ENCODE assay signal across 29 mouse cellular contexts in the genomic region with DNA sequence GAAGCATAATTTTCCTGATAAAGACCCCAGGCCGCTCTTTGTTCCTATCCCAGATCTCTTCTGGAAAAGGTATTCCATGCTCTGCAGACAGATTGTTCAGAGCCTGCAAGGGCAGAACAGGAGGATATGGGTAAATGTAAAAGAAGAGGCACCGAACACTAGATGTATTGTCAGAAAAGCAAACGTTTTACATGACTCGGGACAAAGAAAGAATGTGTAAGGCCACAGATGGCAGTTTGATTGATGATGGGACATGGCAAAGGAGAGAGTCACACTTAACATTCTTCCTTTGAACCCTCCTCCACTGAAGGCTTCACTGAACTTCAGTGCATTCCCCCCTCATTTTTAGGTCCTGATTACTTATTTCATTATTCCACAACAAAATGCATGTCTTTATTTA.
DNase-seq lines count a peak whose midpoint lies in the region; ATAC-seq and TF ChIP-seq lines count a peak whose summit lies in the region.
"Had no signal": no experiment of that assay in that cellular context is flagged by ENCODE, and none has a peak within 500 bp of the region (broad histone marks: within the 10 kb centered on the region; RNA-seq: fewer than 3 reads in every experiment).

No protein-coding gene starts in this region.

- no peak for ATAC-seq in kidney, postnatal 0 days (replicated peaks; ENCODE audit: low FRiP score, low read depth)
- ATAC-seq in neural tube, embryonic 11.5 days (ENCODE audit: insufficient read depth, low FRiP score, low TSS enrichment) = peak; percentile 62; the same call in 1 of the 2 replicates
- ATAC-seq: forebrain, postnatal 0 days; intestine, postnatal 0 days; Patski had no signal

- no peak overlapping the region for H3K4me3 ChIP-seq in kidney, postnatal 0 days (replicated peaks; ENCODE audit: low read depth, low read length)
- no peak overlapping the region for H3K4me3 ChIP-seq in neural tube, embryonic 11.5 days (ENCODE audit: low read depth, low read length)
- H3K4me3 ChIP-seq: erythroblast, embryonic 14.5 days; liver, embryonic 15.5 days; lung, embryonic 15.5 days; midbrain, embryonic 12.5 days; myocyte had no signal

- peak; percentile 8 for DNase-seq in adrenal gland, adult 2 months
- DNase-seq in adrenal gland, postnatal 14 days = no peak
- peak; percentile 47 for DNase-seq in kidney, postnatal 0 days (ENCODE audit: low spot score)
- no peak for DNase-seq in kidney, adult 8-10 months
- DNase-seq in embryo, embryonic 11.5 days (ENCODE audit: low read depth, low spot score) = peak; percentile 31
- DNase-seq in neural tube, embryonic 11.5 days (ENCODE audit: low spot score) = peak; percentile 29
- DNase-seq in urinary bladder, postnatal 25 days (ENCODE audit: low spot score) = no peak
- DNase-seq in right cerebral cortex, postnatal 10 days (ENCODE audit: low spot score in 2 of 2) = no peak
- DNase-seq: adrenal gland, postnatal 25 days; cerebellum, adult 11-12 months; cerebellum, postnatal 14 days; forebrain, postnatal 0 days; gastrocnemius, postnatal 14 days; heart, postnatal 36 days; kidney, postnatal 25 days; liver; right cerebral cortex, adult 18-20 months; right cerebral cortex, postnatal 4 days; thymus, adult 18-20 months; thymus, postnatal 36 days had no signal

- H3K27me3 ChIP-seq in kidney, postnatal 0 days (ENCODE audit: insufficient read depth, low read length) = no peaks in the 10 kb centered on the region
- H3K27me3 ChIP-seq in neural tube, embryonic 11.5 days (ENCODE audit: control insufficient read depth, insufficient read depth, low read length) = no peaks in the 10 kb centered on the region
- H3K27me3 ChIP-seq: liver, embryonic 15.5 days; lung, embryonic 15.5 days; midbrain, embryonic 12.5 days had no signal

- H3K9ac ChIP-seq in kidney, postnatal 0 days (ENCODE audit: low read depth, low read length) = no peak overlapping the region
- no peak overlapping the region for H3K9ac ChIP-seq in neural tube, embryonic 11.5 days (ENCODE audit: low read length)
- H3K9ac ChIP-seq: forebrain, postnatal 0 days; liver, embryonic 15.5 days; lung, embryonic 15.5 days; midbrain, embryonic 12.5 days had no signal

- no peaks in the 10 kb centered on the region for H3K9me3 ChIP-seq in kidney, postnatal 0 days (replicated peaks; ENCODE audit: low read length)
- no peaks in the 10 kb centered on the region for H3K9me3 ChIP-seq in neural tube, embryonic 11.5 days (ENCODE audit: control insufficient read depth, low read length)
- H3K9me3 ChIP-seq: G1E; liver, embryonic 15.5 days; lung, embryonic 15.5 days; midbrain, embryonic 12.5 days had no signal

- no peak for TF ChIP-seq CTCF in kidney, postnatal 0 days (IDR thresholded peaks at IDR 0.05; ENCODE audit: low read depth)

- no peak overlapping the region for H3K27ac ChIP-seq in kidney, postnatal 0 days
- no peak overlapping the region; the same call in 1 of the 2 replicates for H3K27ac ChIP-seq in neural tube, embryonic 11.5 days (ENCODE audit: low read depth, low read length)
- H3K27ac ChIP-seq: liver, embryonic 15.5 days; lung, embryonic 15.5 days; midbrain, embryonic 12.5 days; stomach, postnatal 0 days had no signal

- H3K36me3 ChIP-seq in kidney, postnatal 0 days (ENCODE audit: insufficient read depth, low read length) = no peaks in the 10 kb centered on the region
- H3K36me3 ChIP-seq in neural tube, embryonic 11.5 days (ENCODE audit: control insufficient read depth, insufficient read depth, low read length) = no peaks in the 10 kb centered on the region
- H3K36me3 ChIP-seq: G1E; liver, embryonic 15.5 days; lung, embryonic 15.5 days; midbrain, embryonic 12.5 days had no signal

- H3K4me1 ChIP-seq in kidney, postnatal 0 days (replicated peaks; ENCODE audit: insufficient read depth, low read length) = no peaks in the 10 kb centered on the region
- H3K4me1 ChIP-seq in neural tube, embryonic 11.5 days (ENCODE audit: control insufficient read depth, insufficient read depth, low read length) = no peaks in the 10 kb centered on the region
- H3K4me1 ChIP-seq: liver, embryonic 15.5 days; lung, embryonic 15.5 days; midbrain, embryonic 12.5 days had no signal

- WGBS in kidney, postnatal 0 days = 24% methylated on average over 4 of the region's 4 CpGs
- WGBS in neural tube, embryonic 11.5 days = 12% methylated on average over 4 of the region's 4 CpGs

- H3K4me2 ChIP-seq in kidney, postnatal 0 days (ENCODE audit: low read length) = no peak overlapping the region
- H3K4me2 ChIP-seq in neural tube, embryonic 11.5 days (ENCODE audit: low read depth) = no peak overlapping the region
- H3K4me2 ChIP-seq: liver, embryonic 15.5 days; lung, embryonic 15.5 days; midbrain, embryonic 12.5 days had no signal

Comparison
In these comparisons a context has a peak if more than half of its experiments do, and no peak if none do; other contexts are left out.
1. DNase-seq: peak in adrenal gland, adult 2 months (single experiment), kidney, postnatal 0 days (single experiment), embryo, embryonic 11.5 days (single experiment) and neural tube, embryonic 11.5 days (single experiment); none in adrenal gland, postnatal 14 days (single experiment), kidney, adult 8-10 months (0 of 2), urinary bladder, postnatal 25 days (single experiment) and right cerebral cortex, postnatal 10 days (0 of 2).